Mouse (Mus musculus): Measurements from ENCODE around the gene Angel1. TPM values are rescaled to one million over a fixed set of nuclear protein-coding genes. Genes with fewer than 3 reads are reported as not detected.

Gene Angel1
- polyA plus RNA-seq, 1 experiment, result 7.3 TPM

- no peak for TF ChIP-seq POLR2A (IDR thresholded peaks at IDR 0.05; ENCODE audit: low read depth, low read length)
- TF ChIP-seq CTCF (conservative IDR thresholded peaks at IDR 0.05; ENCODE audit: insufficient read depth, insufficient read length, low read depth, low read length), result no peak
- DNase-seq, result no peak
- Histone ChIP-seq H3K27me3 (replicated peaks; ENCODE audit: control insufficient read depth, insufficient read depth, low read length) (no peaks in the 10 kb centered on the region), H3K4me3 (ENCODE audit: insufficient read depth, low read depth, low read length) (no peak overlapping the region), H3K4me1 (ENCODE audit: control insufficient read depth, insufficient read depth, low read length) (no peaks in the 10 kb centered on the region), H3K36me3 (ENCODE audit: control insufficient read depth, insufficient read depth, low read length) (no peaks in the 10 kb centered on the region), H3K27ac (ENCODE audit: insufficient read depth, low read depth, low read length) (no peak overlapping the region)
- 95% methylated on average over 2 of the region's 2 CpGs for WGBS
Measured at GRCm38 (mm10) chr12:86724300-86724699, 2.0 kb downstream of the Angel1 start.

- no peak for TF ChIP-seq CTCF (conservative IDR thresholded peaks at IDR 0.05; ENCODE audit: insufficient read depth, insufficient read length, low read depth, low read length)
- 83% methylated on average over 5 of the region's 5 CpGs for WGBS
Measured at GRCm38 (mm10) chr12:86721453-86721852, 4.8 kb downstream of the Angel1 start.

GRCm38 (mm10) chr12:86719961-86720639 lies 6.2 kb downstream of the Angel1 start:
- Histone ChIP-seq H3K27ac (ENCODE audit: insufficient read depth, low read depth, low read length) (no peak overlapping the region), H3K4me1 (ENCODE audit: control insufficient read depth, insufficient read depth, low read length) (no peaks in the 10 kb centered on the region), H3K36me3 (ENCODE audit: control insufficient read depth, insufficient read depth, low read length) (no peaks in the 10 kb centered on the region), H3K27me3 (replicated peaks; ENCODE audit: control insufficient read depth, insufficient read depth, low read length) (no peaks in the 10 kb centered on the region), H3K4me3 (ENCODE audit: insufficient read depth, low read depth, low read length) (no peak overlapping the region)
- WGBS, result 81% methylated on average over 18 of the region's 18 CpGs
- DNase-seq, result no peak
- TF ChIP-seq CTCF (conservative IDR thresholded peaks at IDR 0.05; ENCODE audit: insufficient read depth, insufficient read length, low read depth, low read length), result no peak
- TF ChIP-seq POLR2A (IDR thresholded peaks at IDR 0.05; ENCODE audit: low read depth, low read length), result no peak

More at GRCm38 (mm10) chr12:86721453-86721852, 4.8 kb downstream of the Angel1 start:
- Histone ChIP-seq H3K4me3 (ENCODE audit: insufficient read depth, low read depth, low read length) (no peak overlapping the region), H3K27ac (ENCODE audit: insufficient read depth, low read depth, low read length) (no peak overlapping the region), H3K36me3 (ENCODE audit: control insufficient read depth, insufficient read depth, low read length) (no peaks in the 10 kb centered on the region), H3K27me3 (replicated peaks; ENCODE audit: control insufficient read depth, insufficient read depth, low read length) (no peaks in the 10 kb centered on the region), H3K4me1 (ENCODE audit: control insufficient read depth, insufficient read depth, low read length) (no peaks in the 10 kb centered on the region)
- no peak for DNase-seq

- no peaks in the 10 kb centered on the region for H3K36me3 ChIP-seq (ENCODE audit: control insufficient read depth, insufficient read depth, low read length)
- WGBS, result 81% methylated on average over 11 of the region's 11 CpGs
- no peak overlapping the region for H3K27ac ChIP-seq (ENCODE audit: insufficient read depth, low read depth, low read length)
- no peak for TF ChIP-seq CTCF (conservative IDR thresholded peaks at IDR 0.05; ENCODE audit: insufficient read depth, insufficient read length, low read depth, low read length)
- no peak for TF ChIP-seq POLR2A (IDR thresholded peaks at IDR 0.05; ENCODE audit: low read depth, low read length)
- H3K27me3 ChIP-seq (replicated peaks; ENCODE audit: control insufficient read depth, insufficient read depth, low read length), result no peaks in the 10 kb centered on the region
- H3K4me3 ChIP-seq (ENCODE audit: insufficient read depth, low read depth, low read length), result no peak overlapping the region
- no peaks in the 10 kb centered on the region for H3K4me1 ChIP-seq (ENCODE audit: control insufficient read depth, insufficient read depth, low read length)
- DNase-seq, result no peak
Measured at GRCm38 (mm10) chr12:86716962-86717361, 9.3 kb downstream of the Angel1 start.

- Histone ChIP-seq H3K27ac (ENCODE audit: insufficient read depth, low read depth, low read length) (no peak overlapping the region), H3K4me3 (ENCODE audit: insufficient read depth, low read depth, low read length) (no peak overlapping the region), H3K27me3 (replicated peaks; ENCODE audit: control insufficient read depth, insufficient read depth, low read length) (no peaks in the 10 kb centered on the region), H3K36me3 (ENCODE audit: control insufficient read depth, insufficient read depth, low read length) (no peaks in the 10 kb centered on the region), H3K4me1 (ENCODE audit: control insufficient read depth, insufficient read depth, low read length) (no peaks in the 10 kb centered on the region)
- TF ChIP-seq CTCF (conservative IDR thresholded peaks at IDR 0.05; ENCODE audit: insufficient read depth, insufficient read length, low read depth, low read length) (peak; percentile 70), POLR2A (IDR thresholded peaks at IDR 0.05; ENCODE audit: low read depth, low read length) (no peak)
- 62% methylated on average over 5 of the region's 5 CpGs for WGBS
- DNase-seq, result peak; percentile 50
Measured at GRCm38 (mm10) chr12:86715401-86715800, 10.9 kb downstream of the Angel1 start.

GRCm38 (mm10) chr12:86714026-86714425 lies 12.2 kb downstream of the Angel1 start:
- H3K4me1 ChIP-seq (ENCODE audit: control insufficient read depth, insufficient read depth, low read length), result no peaks in the 10 kb centered on the region
- TF ChIP-seq POLR2A (IDR thresholded peaks at IDR 0.05; ENCODE audit: low read depth, low read length) (no peak), CTCF (conservative IDR thresholded peaks at IDR 0.05; ENCODE audit: insufficient read depth, insufficient read length, low read depth, low read length) (no peak; the same call in 1 of the 2 replicates)
- WGBS, result 77% methylated on average over 5 of the region's 5 CpGs
- H3K27me3 ChIP-seq (replicated peaks; ENCODE audit: control insufficient read depth, insufficient read depth, low read length), result no peaks in the 10 kb centered on the region
- no peak overlapping the region for H3K27ac ChIP-seq (ENCODE audit: insufficient read depth, low read depth, low read length)
- H3K36me3 ChIP-seq (ENCODE audit: control insufficient read depth, insufficient read depth, low read length), result no peaks in the 10 kb centered on the region
- no peak overlapping the region for H3K4me3 ChIP-seq (ENCODE audit: insufficient read depth, low read depth, low read length)
- DNase-seq, result no peak

- Histone ChIP-seq H3K4me3 (ENCODE audit: insufficient read depth, low read depth, low read length) (no peak overlapping the region), H3K36me3 (ENCODE audit: control insufficient read depth, insufficient read depth, low read length) (no peaks in the 10 kb centered on the region), H3K27me3 (replicated peaks; ENCODE audit: control insufficient read depth, insufficient read depth, low read length) (no peaks in the 10 kb centered on the region), H3K27ac (ENCODE audit: insufficient read depth, low read depth, low read length) (no peak overlapping the region), H3K4me1 (ENCODE audit: control insufficient read depth, insufficient read depth, low read length) (no peaks in the 10 kb centered on the region)
- DNase-seq, result no peak
- 84% methylated on average over 5 of the region's 5 CpGs for WGBS
- TF ChIP-seq POLR2A (IDR thresholded peaks at IDR 0.05; ENCODE audit: low read depth, low read length) (no peak), CTCF (conservative IDR thresholded peaks at IDR 0.05; ENCODE audit: insufficient read depth, insufficient read length, low read depth, low read length) (no peak)
Measured at GRCm38 (mm10) chr12:86705843-86706242, 20.4 kb downstream of the Angel1 start.
